22 mouse cellular contexts compared by ENCODE assay signal in genomic region chr1:35238139-35238538, GRCm38 (mm10).
DNase-seq lines count a peak whose midpoint lies in the region; TF ChIP-seq lines count a peak whose summit lies in the region.
"Had no signal": no experiment of that assay in that cellular context is flagged by ENCODE, and none has a peak within 500 bp of the region (broad histone marks: within the 10 kb centered on the region; RNA-seq: fewer than 3 reads in every experiment).

No protein-coding gene starts in this region.

- H3K36me3 ChIP-seq in heart, adult 2 months (ENCODE audit: control insufficient read depth, insufficient read depth, low read length): no peaks in the 10 kb centered on the region
- H3K36me3 ChIP-seq: embryonic facial prominence, embryonic 13.5 days; embryonic facial prominence, embryonic 15.5 days; forebrain, embryonic 10.5 days; forebrain, embryonic 12.5 days had no signal

- H3K27me3 ChIP-seq in heart, adult 2 months (ENCODE audit: control insufficient read depth, insufficient read depth, low read length): no peaks in the 10 kb centered on the region
- H3K27me3 ChIP-seq: CH12.LX; embryonic facial prominence, embryonic 13.5 days; embryonic facial prominence, embryonic 15.5 days; forebrain, embryonic 12.5 days had no signal

- no peak for TF ChIP-seq POLR2A in heart, adult 2 months (IDR thresholded peaks at IDR 0.05; ENCODE audit: insufficient read depth, low read depth, low read length)

- no peak for TF ChIP-seq EP300 in heart, adult 2 months (IDR thresholded peaks at IDR 0.05; ENCODE audit: insufficient read depth, low read depth, low read length)

- peak; percentile 40 for DNase-seq in heart, adult 11 months
- no peak for DNase-seq in heart, adult 2 months
- DNase-seq in ES-CJ7 (ENCODE audit: low read depth, low spot score): peak; percentile 62
- DNase-seq in ZHBTc4 (ENCODE audit: low read depth, low spot score): peak; percentile 17
- no peak for DNase-seq in testis, postnatal 10 days (ENCODE audit: low spot score)
- DNase-seq: adrenal gland, adult 2 months; adrenal gland, postnatal 10 days; adrenal gland, postnatal 25 days; B cell, adult 2 months; cerebellum, adult 11 months; cerebellum, adult 18-20 months; cerebellum, adult 8-10 months; cerebellum, adult 9-11 months; cerebellum, postnatal 14 days; cerebellum, postnatal 36 days; embryo, embryonic 11 days had no signal

- no peaks in the 10 kb centered on the region for H3K4me1 ChIP-seq in heart, adult 2 months (ENCODE audit: control insufficient read depth, insufficient read depth, low read length)
- H3K4me1 ChIP-seq: embryonic facial prominence, embryonic 13.5 days; embryonic facial prominence, embryonic 15.5 days; forebrain, embryonic 10.5 days had no signal

- no peak overlapping the region for H3K4me3 ChIP-seq in heart, adult 2 months
- H3K4me3 ChIP-seq: embryonic facial prominence, embryonic 13.5 days; embryonic facial prominence, embryonic 15.5 days; erythroblast, embryonic 14.5 days; forebrain, embryonic 10.5 days; forebrain, embryonic 12.5 days had no signal

- no peak for TF ChIP-seq CTCF in heart, adult 2 months (IDR thresholded peaks at IDR 0.05)

- intact Hi-C loops in heart, adult 2 months (cut with DNase I): no loop called here

- no peaks in the 10 kb centered on the region for H3K79me2 ChIP-seq in heart, adult 2 months (replicated peaks; ENCODE audit: control insufficient read depth, insufficient read depth, low read length)

- no peak overlapping the region for H3K9ac ChIP-seq in heart, adult 2 months (ENCODE audit: low read depth, low read length)
- H3K9ac ChIP-seq: embryonic facial prominence, embryonic 13.5 days; embryonic facial prominence, embryonic 15.5 days; forebrain, embryonic 12.5 days had no signal

- no peak overlapping the region for H3K27ac ChIP-seq in heart, adult 2 months
- H3K27ac ChIP-seq: embryonic facial prominence, embryonic 13.5 days; embryonic facial prominence, embryonic 15.5 days; forebrain, embryonic 10.5 days; forebrain, embryonic 12.5 days had no signal

Comparison
In these comparisons a context has a peak if more than half of its experiments do, and no peak if none do; other contexts are left out.
1. DNase-seq: peak in heart, adult 11 months (single experiment), ES-CJ7 (single experiment) and ZHBTc4 (single experiment); none in heart, adult 2 months (0 of 2) and testis, postnatal 10 days (single experiment).